Mouse (Mus musculus) embryo, embryonic 10.5 days (tissue): ENCODE measurements around the gene Klhl25.
"Not testable (repeated sequence)": the region's sequence is repeated elsewhere in the genome, so short reads cannot be mapped to it uniquely, and the experiment has no call there.

Source experiments
- DNase-seq: peaks from one replicate; pipeline ENCODE4 v3.0.0-alpha.2; 2015; ENCODE audit warnings: low spot score

Gene Klhl25

DNA sequence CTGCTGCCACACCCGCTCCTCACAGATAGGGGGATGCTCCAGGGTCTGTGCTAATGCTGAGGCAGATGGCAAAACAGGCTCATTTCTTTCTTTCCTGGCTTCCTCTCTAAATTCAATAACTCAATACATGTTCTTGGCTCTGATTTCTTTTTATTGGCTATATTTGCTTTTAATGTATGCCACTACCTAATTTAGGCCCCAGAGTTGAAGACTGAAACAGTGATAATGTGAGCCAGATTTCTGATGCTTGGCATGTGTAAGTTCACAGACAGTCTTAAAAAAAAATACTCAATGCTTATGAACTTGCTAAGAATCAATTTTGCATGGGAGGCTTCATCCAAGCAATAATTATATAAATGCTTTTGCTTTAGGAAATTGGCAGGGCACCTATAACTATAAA is 2.2 kb upstream of the Klhl25 start:
- no peak for DNase-seq

DNA sequence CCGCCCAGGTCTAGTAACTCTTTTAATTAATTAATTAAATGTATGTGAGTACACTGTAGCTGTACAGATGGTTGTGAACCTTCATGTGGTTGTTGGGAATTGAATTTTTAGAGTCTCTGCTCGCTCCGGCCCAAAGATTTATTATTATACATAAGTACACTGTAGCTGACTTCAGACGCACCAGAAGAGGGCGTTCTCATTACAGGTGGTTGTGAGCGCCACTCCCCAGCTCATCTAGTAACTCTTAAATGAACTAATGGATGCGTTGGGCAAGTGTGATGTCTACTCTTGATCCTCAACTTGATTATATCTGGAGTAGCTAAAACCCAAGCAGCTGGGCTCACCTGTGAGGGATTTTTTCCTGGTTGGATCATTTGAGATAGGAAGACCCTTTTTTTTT is 1.2 kb upstream of the Klhl25 start:
- no peak for DNase-seq

DNA sequence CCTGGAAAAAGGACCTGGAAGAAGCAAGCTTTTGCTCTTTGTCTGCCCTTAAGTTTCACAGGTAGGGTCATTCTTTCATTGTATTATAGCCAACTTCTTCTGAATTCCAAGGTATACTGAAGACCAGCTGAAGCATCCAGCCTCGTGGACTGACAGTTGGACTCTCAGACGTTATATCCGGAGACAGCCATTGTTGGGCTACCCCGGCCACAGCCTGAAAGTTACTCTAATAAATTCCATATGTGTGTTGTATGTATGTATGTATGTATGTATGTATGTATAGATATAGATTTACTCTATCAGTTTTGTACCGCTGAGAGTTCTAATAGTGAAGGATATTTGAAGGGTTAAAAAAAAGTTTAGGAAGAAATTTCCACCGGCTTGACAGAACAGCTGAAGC is 621 bp upstream of the Klhl25 start:
- no peak for DNase-seq

DNA sequence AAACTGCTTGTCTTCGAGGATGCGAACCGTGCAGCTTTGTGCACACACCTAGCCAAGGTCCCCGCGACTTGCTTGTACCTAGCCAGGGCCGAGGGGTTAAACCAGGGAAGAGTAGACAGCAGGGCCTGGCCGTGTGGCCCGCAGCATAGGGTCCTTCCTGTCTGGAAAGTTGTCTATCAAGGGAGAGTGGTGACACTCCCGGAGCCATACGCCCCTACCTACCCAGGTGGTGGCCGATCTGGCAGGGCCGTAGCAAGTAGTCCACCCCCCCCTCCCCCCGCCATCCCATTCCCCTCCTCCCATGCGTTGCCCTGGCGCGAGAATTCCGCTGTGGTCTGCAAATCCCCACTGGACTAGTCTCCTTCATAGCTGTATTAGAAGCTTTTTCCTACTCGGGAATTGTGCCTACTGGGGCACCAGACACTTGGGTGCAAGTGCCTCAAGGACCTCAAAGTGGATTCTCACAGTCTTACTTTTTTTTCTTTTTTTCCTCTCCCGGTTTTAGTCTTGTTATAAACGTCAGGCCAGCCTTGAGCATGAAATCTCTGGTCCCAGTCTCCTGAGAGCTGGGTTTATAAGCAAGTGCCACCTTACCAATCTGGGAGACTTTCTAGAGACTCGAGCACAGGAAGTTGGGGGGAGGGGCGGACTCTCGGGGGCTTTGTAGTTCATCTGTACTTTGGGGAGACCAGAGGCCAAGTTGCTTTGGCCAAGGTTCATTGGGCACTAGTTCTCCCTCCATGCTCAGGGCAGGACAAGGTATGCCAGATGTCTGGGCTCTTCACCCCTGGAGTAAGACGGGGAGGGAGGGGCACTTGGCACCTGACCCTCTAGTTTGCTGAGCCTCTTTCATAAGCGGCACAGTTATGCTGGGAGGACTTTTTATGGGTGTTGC is 913 bp downstream of the Klhl25 start:
- DNase-seq, result peak; percentile 63

DNA sequence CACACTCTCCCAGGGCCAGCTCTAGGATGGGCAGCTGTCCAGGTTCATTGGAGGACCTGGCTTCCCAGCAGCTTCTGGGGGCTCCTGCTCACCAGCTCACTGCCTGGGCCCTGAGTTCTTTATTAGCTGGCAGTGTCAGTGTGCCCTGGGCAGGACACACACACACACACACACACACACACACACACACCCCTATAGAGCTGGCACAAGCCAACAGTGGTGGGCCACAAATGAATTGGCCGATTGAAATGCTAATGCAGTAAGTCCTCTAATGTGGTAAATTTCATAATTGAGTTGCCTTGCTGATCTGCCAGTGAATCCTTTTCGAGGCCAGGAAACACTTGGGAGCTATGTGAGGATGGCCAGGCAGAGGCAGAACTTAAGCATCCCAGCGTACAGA is 2.3 kb downstream of the Klhl25 start:
- not testable (repeated sequence) for DNase-seq

DNA sequence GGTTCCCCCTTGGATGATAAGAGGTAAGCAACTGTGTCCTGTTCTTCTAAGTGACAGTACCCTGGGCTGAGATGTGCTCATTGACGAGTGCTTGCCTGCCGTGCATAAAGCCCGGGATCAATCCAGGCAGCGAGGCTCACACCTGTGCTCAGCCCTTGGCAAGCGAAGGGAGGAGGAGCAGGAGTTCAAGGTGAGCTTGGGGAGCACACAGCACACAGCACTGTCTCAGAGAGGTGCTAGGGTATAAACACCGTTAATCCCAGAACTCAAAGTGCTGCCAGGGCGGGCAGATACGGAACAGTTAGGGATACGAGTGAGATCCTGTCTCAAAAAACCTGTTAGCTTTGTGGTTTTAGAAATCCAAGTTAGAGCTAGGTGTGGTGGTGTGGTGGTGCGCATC is 3.2 kb downstream of the Klhl25 start:
- no peak for DNase-seq

DNA sequence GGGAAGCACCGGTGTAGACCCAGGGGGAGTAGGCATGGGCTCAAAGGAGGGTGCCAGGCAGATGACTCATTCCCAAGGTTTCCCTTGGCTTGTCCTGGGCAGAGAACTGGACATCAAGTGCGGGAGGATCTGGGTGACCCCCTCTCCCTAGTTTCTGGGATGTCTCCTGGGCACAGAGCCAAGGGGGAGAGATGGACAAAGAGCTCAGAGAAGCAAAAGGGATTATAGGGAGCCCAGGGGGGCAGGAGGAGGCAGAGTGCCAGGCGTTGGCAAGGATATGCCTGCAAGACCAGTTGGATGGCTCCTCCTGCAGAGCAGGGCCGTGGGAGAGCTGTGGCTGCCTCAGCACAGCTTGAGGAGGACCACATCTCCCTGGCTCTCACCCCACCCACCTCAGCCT is 4.3 kb downstream of the Klhl25 start:
- DNase-seq, result no peak

DNA sequence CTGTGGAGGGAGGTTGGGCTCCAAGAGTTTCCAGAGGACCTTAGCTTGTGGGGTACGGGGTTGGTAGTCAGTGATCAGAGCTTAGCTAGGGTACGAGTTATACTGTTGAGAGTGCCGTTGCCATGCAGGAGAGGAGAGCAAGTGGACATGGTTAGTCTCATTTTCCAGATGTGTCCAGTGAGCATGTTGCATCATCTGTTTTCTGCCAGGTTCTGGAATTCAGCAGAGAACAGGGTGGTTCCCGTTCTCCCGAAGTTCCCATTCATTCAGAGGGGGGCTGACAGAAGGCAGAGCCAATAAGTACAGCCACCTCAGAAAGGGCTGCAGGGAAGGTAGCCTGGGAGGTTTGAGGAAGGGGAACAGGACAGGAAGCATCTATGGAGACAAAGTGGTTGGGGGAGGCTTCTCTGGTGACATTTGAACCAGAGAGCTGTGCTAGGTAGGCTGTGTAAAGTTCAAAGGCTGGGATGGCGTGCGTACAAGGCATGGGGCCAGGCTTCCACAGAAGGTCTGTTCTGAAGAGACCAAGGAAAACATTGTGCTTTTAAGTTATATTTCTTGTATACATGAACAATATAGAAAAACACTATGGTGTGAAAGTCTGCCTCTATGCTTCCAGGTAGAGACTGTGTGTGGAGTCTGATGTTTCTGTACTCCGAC is 5.2 kb downstream of the Klhl25 start:
- no peak for DNase-seq

DNA sequence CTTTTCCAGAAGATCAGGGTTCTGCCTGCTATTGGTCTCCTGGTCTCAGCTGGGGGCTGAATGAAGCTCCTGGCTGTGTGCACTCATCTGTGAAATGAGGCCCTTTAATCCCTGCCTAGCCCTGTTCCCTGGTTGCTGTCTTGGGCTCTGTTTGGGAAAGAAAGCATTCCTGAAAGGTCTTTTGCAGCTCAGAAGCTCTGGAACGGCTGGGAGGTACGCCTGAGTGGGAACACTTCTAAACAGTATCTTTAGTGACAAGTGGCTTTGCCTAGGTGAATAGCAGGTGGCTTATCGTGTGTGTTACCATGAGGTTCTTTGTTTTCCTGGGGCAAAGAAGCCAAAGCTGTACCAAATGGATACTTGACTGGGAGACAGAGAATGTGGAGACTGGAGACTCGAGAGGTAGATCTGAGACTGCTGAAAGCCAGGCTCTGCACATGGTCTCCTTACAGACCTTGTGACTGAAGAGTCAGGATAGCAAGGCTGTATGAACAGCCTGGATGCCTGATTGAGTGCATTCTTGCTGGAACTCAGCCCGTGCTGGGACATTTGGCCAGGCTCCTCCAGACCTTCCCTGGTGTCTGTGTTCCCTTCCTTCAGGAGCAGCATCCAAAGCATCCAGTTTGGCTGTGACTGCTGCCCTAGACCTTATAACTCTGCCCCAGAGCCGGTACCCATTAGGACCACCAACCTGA is 6.3 kb downstream of the Klhl25 start:
- DNase-seq, result peak; percentile 62

DNA sequence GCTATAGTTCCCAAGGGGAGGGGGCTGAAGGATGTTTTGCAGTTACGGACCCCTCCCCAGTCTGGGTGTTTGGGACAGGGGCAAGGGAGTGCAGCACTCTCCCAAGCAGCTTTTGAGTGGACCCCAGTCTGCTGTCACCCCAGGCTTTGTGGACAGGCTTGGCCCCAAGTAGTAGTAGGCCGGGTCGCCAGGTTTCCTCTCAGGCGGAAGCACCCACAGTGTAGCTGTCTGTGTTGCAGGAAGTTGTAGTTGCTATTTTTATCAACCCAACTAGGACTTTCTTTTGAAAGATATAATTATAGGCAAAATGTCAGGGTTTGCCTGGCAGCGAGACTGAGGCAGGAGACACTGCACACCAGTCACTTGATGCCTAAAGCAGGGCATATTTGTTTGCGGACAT is 6.9 kb downstream of the Klhl25 start:
- DNase-seq, result no peak

DNA sequence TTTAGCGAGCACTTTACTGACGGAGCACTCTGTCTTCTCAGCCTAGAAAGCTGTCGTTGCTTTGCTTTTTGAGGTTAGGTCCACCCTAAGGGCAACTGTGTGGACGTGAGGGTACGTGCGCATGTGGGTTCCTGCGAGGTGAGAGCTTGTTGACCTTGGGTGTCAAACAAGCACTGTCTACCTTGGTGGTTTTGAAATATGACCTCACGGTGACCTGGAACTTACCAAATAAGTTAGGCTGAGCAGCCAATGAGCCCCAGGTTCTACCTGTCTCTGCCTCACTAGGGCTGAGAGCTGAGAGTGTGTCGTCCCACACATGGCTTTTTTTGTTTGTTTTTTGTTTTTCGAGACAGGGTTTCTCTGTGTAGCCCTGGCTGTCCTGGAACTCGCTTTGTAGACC is 8.1 kb downstream of the Klhl25 start:
- no peak for DNase-seq

DNA sequence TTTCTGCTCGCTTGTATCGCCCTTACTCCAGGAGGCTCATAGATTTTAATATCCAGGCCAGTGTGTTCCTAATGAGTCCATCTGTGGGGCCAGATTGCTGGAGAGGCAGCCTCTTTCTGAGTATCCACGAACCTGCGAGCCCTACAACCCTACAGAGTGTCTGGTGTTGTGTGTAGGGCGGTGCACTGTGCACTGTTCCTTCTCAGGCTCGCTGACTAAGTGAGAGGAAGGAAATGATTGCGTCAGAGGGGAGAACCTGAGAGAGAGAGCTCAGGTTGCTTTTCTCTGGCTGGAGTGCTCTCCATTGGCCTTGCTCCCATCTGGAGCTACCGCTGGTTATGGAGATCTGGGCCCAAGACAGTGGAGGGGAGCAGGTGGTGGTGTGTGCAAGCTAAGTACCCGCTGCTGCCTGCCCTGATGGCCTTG is 11.7 kb downstream of the Klhl25 start:
- DNase-seq, result no peak

DNA sequence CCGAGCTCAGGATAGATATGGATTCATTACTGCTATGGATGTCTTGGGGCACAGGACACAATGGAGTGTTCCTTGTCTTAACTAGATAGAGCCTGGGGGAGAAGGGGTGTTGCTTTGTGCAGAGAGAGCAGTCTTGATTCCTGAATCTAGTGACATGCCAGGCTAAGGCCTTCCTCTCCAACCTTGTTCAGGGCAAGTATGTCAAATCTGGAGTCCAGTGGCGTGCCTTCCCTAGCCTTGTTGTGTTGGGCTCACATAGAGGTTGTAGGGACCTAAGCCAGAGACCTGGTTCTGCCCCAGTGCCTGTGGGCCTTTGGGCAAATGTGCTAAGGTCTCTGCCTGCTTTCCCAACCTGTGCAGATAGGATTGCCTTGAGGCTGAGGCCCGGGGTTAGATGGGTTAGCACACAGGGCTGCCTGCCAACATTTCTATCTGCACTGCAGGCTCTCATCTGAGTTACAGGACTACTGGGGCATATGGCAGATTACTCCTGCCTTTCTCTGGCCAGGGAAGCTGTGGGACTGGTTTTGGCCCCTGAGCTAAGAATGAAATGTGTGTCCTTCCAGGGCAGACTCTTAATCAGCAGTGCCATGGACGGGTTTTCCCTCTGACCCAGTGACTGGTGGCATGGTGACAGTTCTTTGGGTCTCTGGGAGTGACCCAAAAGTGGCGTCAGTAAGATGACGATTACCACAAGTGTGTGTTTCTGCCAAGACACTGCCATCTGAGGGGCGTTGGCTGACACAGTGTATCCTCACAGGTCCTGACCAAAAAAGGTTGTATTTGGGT is 13.7 kb downstream of the Klhl25 start:
- DNase-seq, result not testable (repeated sequence)

DNA sequence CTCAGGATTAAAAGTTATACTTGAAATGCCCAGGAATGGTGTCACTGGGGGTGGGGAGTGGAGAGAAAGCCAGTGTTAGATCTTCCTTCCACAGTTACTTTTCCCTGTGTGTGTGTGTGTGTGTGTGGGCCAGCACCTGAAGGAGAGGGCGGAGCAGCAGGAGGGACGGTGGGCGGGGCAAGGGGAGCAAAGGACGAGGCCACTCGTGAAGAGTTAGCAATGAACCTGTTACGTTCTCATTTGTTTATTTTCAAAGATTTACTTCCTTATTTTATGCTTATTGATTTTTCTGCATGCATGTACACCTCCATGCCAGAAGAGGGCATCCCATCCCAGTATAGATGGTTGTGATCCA is 14.3 kb downstream of the Klhl25 start:
- DNase-seq, result not testable (repeated sequence)

DNA sequence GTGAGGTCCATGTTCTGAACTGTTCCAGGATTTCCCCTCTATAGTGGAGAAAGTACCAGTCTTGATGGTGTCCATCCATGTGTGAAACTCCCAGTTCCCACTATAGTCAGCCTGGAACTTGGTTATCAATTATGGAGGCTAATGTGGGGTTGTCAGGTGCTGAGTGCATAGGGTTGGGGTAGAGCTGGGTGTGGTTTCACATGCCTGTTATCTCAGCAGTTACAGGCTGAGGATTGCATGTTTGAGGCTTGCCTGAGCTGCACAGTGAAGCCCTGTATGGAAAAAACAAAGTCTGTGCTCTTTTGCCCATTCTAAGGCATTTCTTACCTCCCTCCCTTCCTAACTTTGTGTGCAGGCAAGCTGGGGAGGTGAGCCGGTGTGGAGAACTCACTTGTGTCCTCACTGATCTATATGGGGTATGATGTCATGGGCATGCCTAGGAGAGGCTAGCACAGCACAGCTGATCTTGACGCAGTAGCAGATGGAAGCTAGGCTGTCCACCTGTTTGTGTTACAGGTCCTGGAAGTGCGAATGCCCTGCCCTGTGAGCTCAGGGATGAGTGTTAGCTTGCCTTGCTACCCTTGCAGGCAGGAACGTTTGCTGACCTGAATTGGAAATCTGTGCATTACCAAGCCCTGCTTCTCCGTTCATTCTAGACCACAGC is 15.3 kb downstream of the Klhl25 start:
- DNase-seq, result not testable (repeated sequence)

DNA sequence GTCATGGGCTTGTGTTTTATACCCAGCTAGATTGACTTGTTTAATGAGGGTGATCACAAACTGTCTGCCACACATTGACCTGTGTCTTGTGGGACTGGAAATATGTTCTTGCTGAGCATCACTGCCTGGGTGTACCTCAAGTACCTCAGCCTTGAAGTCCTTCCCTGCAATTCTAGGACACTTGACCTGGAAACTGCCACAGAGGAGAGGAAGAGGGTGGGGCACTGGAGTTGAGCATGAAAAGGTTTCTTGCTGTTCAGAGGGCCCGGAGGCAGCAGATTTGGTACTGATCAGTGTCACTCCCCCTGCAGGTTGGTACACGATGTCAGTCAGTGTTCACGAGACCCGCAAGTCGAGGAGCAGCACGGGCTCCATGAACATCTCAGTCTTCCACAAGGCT is 16.9 kb downstream of the Klhl25 start:
- DNase-seq, result no peak

DNA sequence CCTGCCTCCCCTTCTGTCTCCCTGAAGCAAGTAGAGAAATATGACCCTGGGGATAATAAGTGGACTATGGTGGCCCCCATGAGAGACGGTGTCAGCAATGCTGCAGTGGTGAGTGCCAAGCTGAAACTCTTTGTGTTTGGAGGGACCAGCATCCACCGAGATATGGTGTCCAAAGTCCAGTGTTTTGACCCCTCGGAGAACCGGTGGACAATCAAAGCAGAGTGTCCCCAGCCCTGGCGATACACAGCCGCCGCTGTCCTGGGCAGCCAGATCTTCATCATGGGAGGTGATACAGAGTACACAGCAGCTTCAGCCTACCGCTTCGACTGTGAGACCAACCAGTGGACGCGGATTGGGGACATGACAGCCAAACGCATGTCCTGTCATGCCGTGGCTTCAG is 18.4 kb downstream of the Klhl25 start:
- no peak for DNase-seq

DNA sequence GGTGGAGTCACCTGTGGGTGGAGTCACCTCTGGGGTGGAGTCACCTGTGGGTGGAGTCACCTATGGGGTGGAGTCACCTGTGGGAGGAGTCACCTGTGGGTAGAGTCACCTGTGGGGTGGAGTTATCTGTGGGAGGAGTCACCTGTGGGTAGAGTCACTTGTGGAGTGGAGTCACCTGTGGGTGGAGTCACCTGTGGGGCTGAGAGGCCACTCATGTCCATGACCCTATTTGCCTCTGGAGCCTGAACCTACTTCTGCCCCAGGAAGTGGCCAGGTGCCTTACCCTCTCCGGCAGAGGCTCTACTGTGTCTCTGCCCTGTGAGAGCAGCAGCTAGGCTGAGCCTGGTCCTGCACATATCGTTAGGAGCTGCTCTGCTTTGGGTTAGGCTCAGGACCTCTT is 20.6 kb downstream of the Klhl25 start:
- DNase-seq, result no peak

DNA sequence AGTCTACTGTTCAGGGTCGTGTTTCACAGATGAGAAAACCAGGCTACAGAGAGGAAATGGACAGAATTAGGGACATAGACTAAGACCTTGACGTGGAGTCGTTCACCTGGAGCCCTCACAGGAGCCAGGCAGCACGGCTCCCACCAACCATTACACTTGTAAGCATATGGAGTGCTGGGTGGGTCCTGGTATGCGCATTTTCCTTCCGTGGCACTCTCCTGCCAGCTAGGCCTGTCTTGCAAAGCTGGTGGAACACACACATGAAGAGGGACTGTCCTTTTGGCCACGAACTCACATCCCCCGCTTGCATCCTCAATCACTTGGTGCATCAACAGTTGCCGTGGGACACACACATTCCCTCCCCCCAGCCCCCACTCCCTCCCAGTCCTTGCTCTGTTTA is 22.4 kb downstream of the Klhl25 start:
- no peak for DNase-seq

DNA sequence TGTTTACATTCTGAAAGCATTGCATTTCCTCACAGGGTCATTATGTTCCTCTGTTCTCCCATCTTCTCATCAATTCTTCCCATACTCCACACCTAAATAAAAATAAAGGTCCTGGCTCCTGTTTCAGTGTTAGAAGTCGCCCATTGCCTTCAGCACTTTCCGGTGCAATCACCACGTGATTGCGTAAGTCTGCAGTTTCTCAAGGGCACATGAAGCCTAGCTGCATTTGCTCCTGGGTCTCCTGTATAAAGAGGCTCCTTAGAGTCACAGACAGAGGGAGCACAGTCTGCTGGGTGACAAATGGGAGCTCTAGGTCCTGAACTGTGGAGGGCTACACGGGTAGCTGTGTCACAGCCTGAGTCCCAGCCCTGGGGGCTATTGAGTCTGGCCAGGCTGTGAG is 24.1 kb downstream of the Klhl25 start:
- DNase-seq, result no peak

DNA sequence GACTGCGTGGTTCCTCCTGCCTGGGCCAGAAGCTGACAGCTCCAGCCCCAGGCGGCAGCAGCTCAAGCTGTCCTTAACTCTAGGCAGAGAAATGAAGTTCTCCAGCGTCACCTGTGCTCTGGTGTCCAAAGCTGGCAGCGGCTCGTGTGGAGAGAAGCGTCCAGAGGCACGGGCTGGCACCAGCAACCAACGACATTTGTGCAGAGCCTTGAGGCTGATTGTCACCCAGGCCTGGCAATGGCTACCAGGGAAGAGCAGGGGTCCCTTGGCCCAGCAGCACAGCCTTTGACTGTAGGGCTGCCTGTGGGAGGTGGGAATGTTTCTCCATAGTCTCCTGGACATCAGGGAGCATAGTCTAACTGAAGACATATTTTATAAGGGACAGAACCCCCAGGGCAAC is 24.6 kb downstream of the Klhl25 start:
- DNase-seq, result no peak

DNA sequence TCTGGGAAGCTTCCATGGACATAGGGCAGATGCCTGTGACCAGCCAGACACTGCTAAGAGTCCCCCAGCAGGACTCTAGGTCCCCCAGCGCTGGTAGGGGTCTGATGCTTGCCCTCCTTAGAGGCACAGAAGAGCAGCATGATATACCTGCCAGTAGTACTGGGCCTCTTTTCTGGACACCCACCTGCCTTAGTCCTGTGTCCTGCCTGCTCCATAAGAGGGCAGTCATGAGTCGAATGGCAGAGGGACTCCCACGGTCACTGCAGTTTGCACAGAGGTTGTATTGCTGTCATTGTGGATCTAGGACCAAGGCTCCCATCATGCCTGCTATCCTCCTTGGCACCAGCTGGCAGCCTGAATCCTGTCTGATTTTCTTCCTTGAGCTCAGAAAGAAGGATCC is 25.1 kb downstream of the Klhl25 start:
- DNase-seq, result no peak
